Mouse (Mus musculus) intestine, postnatal 0 days (tissue): ENCODE measurements at regions not wholly inside any gene's neighbourhood (a gene's known extent, or its start where the extent isn't known, plus 50 kb on each side); places are given as distances from the start of the nearest gene placed in this dataset.

ENCODE experiments used
- ATAC-seq: fragments of 200-750 bp; cut with Nextera tagmentation; 2 replicates; pipeline ENCODE4 v1.8.0; 2017; ENCODE audit warnings: mild to moderate bottlenecking, moderate TSS enrichment, moderate library complexity
- H3K27ac ChIP-seq: fragments of 300-500 bp; sonication (generic); 2 replicates; pipeline ENCODE4 v1.5.1; 2014; ENCODE audit warnings: mild to moderate bottlenecking, low read depth, low read length, moderate library complexity
- H3K27me3 ChIP-seq: fragments of 300-500 bp; sonication (generic); replicated peaks from 2 replicates; pipeline ENCODE4 v1.6.1; 2014; ENCODE audit warnings: low read length, mixed read lengths; ENCODE audit not compliant: control insufficient read depth, insufficient read depth
- H3K36me3 ChIP-seq: fragments of 300-500 bp; sonication (generic); 2 replicates; pipeline ENCODE4 v1.6.1; 2014; ENCODE audit warnings: mild to moderate bottlenecking, moderate library complexity; ENCODE audit not compliant: control insufficient read depth, insufficient read depth
- H3K4me1 ChIP-seq: fragments of 300-500 bp; sonication (generic); replicated peaks from 2 replicates; pipeline ENCODE4 v1.6.1; 2014; ENCODE audit warnings: antibody characterized with exemption, low read length, mixed read lengths; ENCODE audit not compliant: control insufficient read depth, insufficient read depth
- H3K4me2 ChIP-seq: fragments of 300-500 bp; sonication (generic); replicated peaks from 2 replicates; pipeline ENCODE4 v1.6.1; 2014; ENCODE audit warnings: low read depth, mild to moderate bottlenecking, moderate library complexity
- H3K4me3 ChIP-seq: fragments of 300-500 bp; sonication (generic); 2 replicates; pipeline ENCODE4 v1.5.1; 2014; ENCODE audit warnings: low read depth, low read length
- H3K9ac ChIP-seq: fragments of 300-500 bp; sonication (generic); 2 replicates; pipeline ENCODE4 v1.6.1; 2014; ENCODE audit warnings: mild to moderate bottlenecking, low read depth, low read length
- H3K9me3 ChIP-seq: fragments of 300-500 bp; sonication (generic); 2 replicates; pipeline ENCODE4 v1.6.1; 2016; ENCODE audit warnings: mixed run types; ENCODE audit not compliant: control insufficient read depth
- CTCF ChIP-seq: sonication (generic); IDR thresholded peaks from 2 replicates; pipeline ENCODE4 v1.5.1; 2016; ENCODE audit warnings: low read depth, mild to moderate bottlenecking, control low read depth, antibody characterized with exemption, moderate library complexity
- WGBS: fragments of 180-500 bp; shearing (Covaris S2); extraction: QIAGEN DNeasy Blood & Tissue Kit; methylation state at CpG from one replicate; pipeline ENCODE4 v1.1.7; 2014; 5-methylcytosine and 5-hydroxymethylcytosine counted together

- no peak overlapping the region for H3K4me3 ChIP-seq
- no peaks in the 10 kb centered on the region for H3K27me3 ChIP-seq
- H3K36me3 ChIP-seq, result no peaks in the 10 kb centered on the region
- 93% methylated on average over 5 of the region's 5 CpGs for WGBS
- no peak overlapping the region for H3K27ac ChIP-seq
- no peaks in the 10 kb centered on the region for H3K9me3 ChIP-seq
- no peak overlapping the region for H3K4me2 ChIP-seq
- ATAC-seq, result no peak
- H3K4me1 ChIP-seq, result no peaks in the 10 kb centered on the region
- no peak for TF ChIP-seq CTCF
- no peak overlapping the region for H3K9ac ChIP-seq
Observed at GRCm38 (mm10) chrX:11892396-11892795, 267.8 kb downstream of the Bcor start.

GRCm38 (mm10) chrX:11893606-11894279, 266.4 kb downstream of the Bcor start:
- Histone ChIP-seq H3K4me3 (no peak overlapping the region), H3K36me3 (no peaks in the 10 kb centered on the region), H3K9ac (no peak overlapping the region), H3K4me2 (no peak overlapping the region), H3K4me1 (no peaks in the 10 kb centered on the region), H3K27ac (no peak overlapping the region), H3K27me3 (no peaks in the 10 kb centered on the region), H3K9me3 (no peaks in the 10 kb centered on the region)
- ATAC-seq, result no peak
- no peak for TF ChIP-seq CTCF
- WGBS, result 34% methylated on average over 10 of the region's 10 CpGs

GRCm38 (mm10) chrX:11894280-11894662, 265.9 kb downstream of the Bcor start:
- TF ChIP-seq CTCF, result no peak
- Histone ChIP-seq H3K9me3 (no peaks in the 10 kb centered on the region), H3K27me3 (no peaks in the 10 kb centered on the region), H3K4me2 (no peak overlapping the region), H3K27ac (no peak overlapping the region), H3K4me3 (no peak overlapping the region), H3K4me1 (no peaks in the 10 kb centered on the region), H3K9ac (no peak overlapping the region), H3K36me3 (no peaks in the 10 kb centered on the region)
- no peak for ATAC-seq
- 35% methylated on average over 5 of the region's 6 CpGs for WGBS

DNA sequence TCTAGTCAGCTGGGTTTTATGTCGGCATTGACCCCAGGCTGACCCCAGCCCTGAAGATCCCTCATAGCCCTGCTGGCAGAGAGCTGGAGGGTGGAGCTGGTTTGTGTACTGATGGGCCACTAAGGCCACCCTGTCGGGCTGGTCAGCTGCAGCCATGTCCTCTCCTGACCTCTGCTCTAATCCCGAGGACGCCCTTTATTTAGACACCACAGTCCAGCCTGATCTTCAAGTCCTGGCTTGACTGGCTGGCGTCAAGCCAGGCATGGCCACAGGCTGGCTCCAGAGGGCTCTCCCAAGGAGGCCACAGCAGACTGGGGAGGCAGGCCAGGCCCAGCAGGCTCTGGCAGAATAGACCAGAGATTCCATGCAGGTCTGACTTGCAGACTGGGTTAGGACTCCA, 264.8 kb downstream of the Bcor start:
- no peak overlapping the region for H3K27ac ChIP-seq
- ATAC-seq, result no peak
- H3K27me3 ChIP-seq, result no peaks in the 10 kb centered on the region
- no peak overlapping the region for H3K4me2 ChIP-seq
- no peak for TF ChIP-seq CTCF
- WGBS, result 51% methylated on average over 5 of the region's 5 CpGs
- no peaks in the 10 kb centered on the region for H3K4me1 ChIP-seq
- no peak overlapping the region for H3K9ac ChIP-seq
- no peaks in the 10 kb centered on the region for H3K9me3 ChIP-seq
- no peaks in the 10 kb centered on the region for H3K36me3 ChIP-seq
- no peak overlapping the region for H3K4me3 ChIP-seq

DNA sequence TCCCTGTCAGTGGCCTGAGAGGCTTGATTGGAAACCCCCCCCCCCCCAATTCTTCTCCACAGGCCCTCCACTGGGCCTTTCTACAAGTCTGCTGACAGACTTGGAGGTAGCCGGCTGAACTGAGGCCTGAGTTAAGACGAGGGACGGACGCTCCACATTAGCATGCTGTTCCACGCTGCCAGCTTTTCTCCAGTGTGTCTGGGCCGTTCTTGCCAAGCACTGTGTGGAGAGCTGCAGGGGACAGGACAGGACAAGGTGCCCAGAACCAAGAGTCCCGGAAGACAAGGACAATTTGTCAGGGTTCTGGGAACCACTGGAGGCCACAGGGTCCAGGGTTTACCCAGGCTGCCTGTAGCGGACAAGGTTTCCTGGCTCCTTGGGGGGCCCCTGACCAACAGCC, 261.9 kb downstream of the Bcor start:
- WGBS, result 87% methylated on average over 8 of the region's 8 CpGs
- no peak for TF ChIP-seq CTCF
- H3K9me3 ChIP-seq, result no peaks in the 10 kb centered on the region
- no peaks in the 10 kb centered on the region for H3K4me1 ChIP-seq
- no peak overlapping the region for H3K9ac ChIP-seq
- no peak overlapping the region for H3K4me3 ChIP-seq
- H3K36me3 ChIP-seq, result no peaks in the 10 kb centered on the region
- H3K27me3 ChIP-seq, result no peaks in the 10 kb centered on the region
- no peak overlapping the region for H3K4me2 ChIP-seq
- ATAC-seq, result no peak
- H3K27ac ChIP-seq, result no peak overlapping the region

DNA sequence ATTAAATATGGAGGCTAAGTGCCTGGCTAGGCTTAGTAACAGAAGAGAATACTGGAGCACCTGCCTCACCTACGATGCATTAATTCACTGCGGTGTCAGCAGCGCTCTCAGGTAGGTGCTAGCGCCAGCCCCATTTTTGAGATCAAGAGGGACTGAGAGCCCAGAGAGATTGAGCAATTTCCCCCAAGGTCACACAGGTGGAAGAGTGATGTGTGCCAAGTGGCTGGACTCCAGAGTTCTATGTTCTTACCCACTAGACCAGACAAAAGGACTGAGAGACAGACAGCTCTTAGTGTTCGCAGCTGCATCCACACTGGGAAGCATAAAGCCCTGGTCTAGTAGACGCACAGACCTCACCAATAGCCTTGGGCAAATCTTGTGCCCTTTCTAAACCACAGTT, 261.1 kb downstream of the Bcor start:
- Histone ChIP-seq H3K9me3 (no peaks in the 10 kb centered on the region), H3K4me3 (no peak overlapping the region), H3K4me2 (no peak overlapping the region), H3K36me3 (no peaks in the 10 kb centered on the region), H3K27me3 (no peaks in the 10 kb centered on the region), H3K9ac (no peak overlapping the region), H3K27ac (no peak overlapping the region), H3K4me1 (no peaks in the 10 kb centered on the region)
- no peak for TF ChIP-seq CTCF
- ATAC-seq, result no peak
- WGBS, result 91% methylated on average over 6 of the region's 6 CpGs

DNA sequence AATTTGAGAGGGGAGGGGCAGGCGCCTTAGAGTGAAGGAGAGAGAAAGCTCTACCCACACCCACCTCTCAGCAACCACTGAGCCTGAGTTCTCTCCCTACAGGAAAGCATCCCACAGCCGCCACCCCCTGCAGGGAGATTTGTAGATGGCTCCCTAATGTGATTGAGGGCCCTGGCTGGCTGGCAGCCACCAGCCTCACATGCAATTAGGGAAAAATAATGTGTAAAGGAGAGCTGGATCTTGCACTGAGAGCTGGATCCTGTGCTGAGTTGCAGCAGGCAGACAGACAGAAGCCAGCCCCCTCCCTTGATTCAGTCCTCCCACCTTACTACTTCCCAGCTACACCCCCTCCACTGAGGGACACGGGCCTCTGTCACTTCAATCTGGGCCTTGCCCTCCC, 260.2 kb downstream of the Bcor start:
- WGBS, result 62% methylated on average over 3 of the region's 3 CpGs
- Histone ChIP-seq H3K4me2 (no peak overlapping the region), H3K4me3 (no peak overlapping the region), H3K27ac (no peak overlapping the region), H3K9me3 (no peaks in the 10 kb centered on the region), H3K36me3 (no peaks in the 10 kb centered on the region), H3K9ac (no peak overlapping the region), H3K4me1 (no peaks in the 10 kb centered on the region), H3K27me3 (no peaks in the 10 kb centered on the region)
- TF ChIP-seq CTCF, result no peak
- no peak for ATAC-seq
